28 mouse cellular contexts compared by ENCODE assay signal in genomic region chr15:11412542-11412941, GRCm38 (mm10).
"Had no signal": no experiment of that assay in that cellular context is flagged by ENCODE, and none has a peak within 500 bp of the region (broad histone marks: within the 10 kb centered on the region; RNA-seq: fewer than 3 reads in every experiment).

No protein-coding gene starts in this region.

- H3K4me1 ChIP-seq: limb, embryonic 13.5 days; limb, embryonic 15.5 days; liver, embryonic 12.5 days; liver, embryonic 13.5 days; liver, embryonic 15.5 days; lung, embryonic 15.5 days; megakaryocyte, embryonic 14.5 days; midbrain, embryonic 10.5 days; midbrain, embryonic 12.5 days; midbrain, embryonic 13.5 days; midbrain, embryonic 15.5 days; neural tube, embryonic 12.5 days had no signal

- H3K9ac ChIP-seq: limb, embryonic 12.5 days; limb, embryonic 13.5 days; limb, embryonic 15.5 days; liver, embryonic 12.5 days; liver, embryonic 13.5 days; liver, embryonic 14.5 days; liver, embryonic 15.5 days; liver, postnatal 0 days; lung, embryonic 14.5 days; lung, embryonic 15.5 days; midbrain, embryonic 12.5 days; midbrain, embryonic 13.5 days; midbrain, embryonic 15.5 days; neural tube, embryonic 12.5 days had no signal

- H3K27me3 ChIP-seq: limb, embryonic 13.5 days; limb, embryonic 15.5 days; liver, embryonic 12.5 days; liver, embryonic 13.5 days; liver, embryonic 15.5 days; lung, embryonic 15.5 days; midbrain, embryonic 12.5 days; midbrain, embryonic 13.5 days; midbrain, embryonic 15.5 days; neural tube, embryonic 12.5 days had no signal

- H3K36me3 ChIP-seq: limb, embryonic 10.5 days; limb, embryonic 12.5 days; limb, embryonic 13.5 days; limb, embryonic 15.5 days; liver, embryonic 12.5 days; liver, embryonic 13.5 days; liver, embryonic 15.5 days; lung, embryonic 15.5 days; midbrain, embryonic 10.5 days; midbrain, embryonic 12.5 days; midbrain, embryonic 13.5 days; midbrain, embryonic 15.5 days; neural tube, embryonic 12.5 days had no signal

- H3K27ac ChIP-seq: limb, embryonic 10.5 days; limb, embryonic 12.5 days; limb, embryonic 13.5 days; limb, embryonic 15.5 days; liver, embryonic 12.5 days; liver, embryonic 13.5 days; liver, embryonic 14.5 days; liver, embryonic 15.5 days; lung, embryonic 15.5 days; macrophage; midbrain, embryonic 10.5 days; midbrain, embryonic 12.5 days; midbrain, embryonic 13.5 days; midbrain, embryonic 15.5 days; neural tube, embryonic 12.5 days had no signal

- H3K4me3 ChIP-seq: limb, embryonic 10.5 days; limb, embryonic 12.5 days; limb, embryonic 13.5 days; limb, embryonic 15.5 days; liver, embryonic 12.5 days; liver, embryonic 13.5 days; liver, embryonic 15.5 days; lung, embryonic 15.5 days; megakaryocyte, embryonic 14.5 days; midbrain, embryonic 10.5 days; midbrain, embryonic 12.5 days; midbrain, embryonic 13.5 days; midbrain, embryonic 15.5 days; myocyte; neural tube, embryonic 12.5 days had no signal

- DNase-seq: left cerebral cortex, postnatal 4 days; liver; liver, embryonic 13.5 days; liver, postnatal 0 days; lung, adult 18-20 months; lung, adult 2 months; lung, postnatal 10 days; lung, postnatal 14 days; lung, postnatal 36 days; lung, postnatal 4 days; midbrain, embryonic 14.5 days had no signal
